Mouse (Mus musculus): ENCODE results near the gene Tbx18.
A peak's percentile ranks its signal among the peaks of the same experiment; 100 is the strongest.

Gene Tbx18

DNA sequence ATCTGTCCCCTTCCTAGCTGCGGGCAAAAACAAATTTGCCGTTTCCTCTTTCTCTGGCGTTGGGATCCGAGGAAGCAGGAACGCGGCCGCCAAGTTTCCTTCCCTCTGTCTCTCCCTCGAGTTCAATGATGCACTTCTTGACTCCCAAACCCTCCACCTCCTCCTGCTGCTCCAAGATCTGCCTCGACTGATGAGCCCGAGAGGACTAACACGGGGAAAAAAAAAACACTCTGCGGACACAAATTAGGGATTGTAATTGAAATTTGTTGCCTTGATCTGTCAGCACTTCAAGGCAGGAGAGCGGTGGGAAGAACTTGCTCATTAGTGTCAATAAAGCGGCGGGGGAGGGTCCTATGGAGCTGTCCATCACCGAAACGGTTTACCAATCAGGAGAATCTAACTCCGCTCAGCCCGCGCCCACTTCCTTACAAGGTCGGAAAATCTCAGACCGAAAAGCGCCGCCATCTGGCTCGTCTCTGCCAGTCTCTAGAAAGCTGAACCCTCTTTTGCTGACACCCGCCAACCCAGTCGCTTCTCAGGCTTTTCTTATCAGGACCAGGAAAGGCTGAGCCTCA, at the start of gene Tbx18:
TSS of gene Tbx18 (minus strand) at position 300 of the 575 bp plus-strand sequence.
- peak; percentile 24 for DNase-seq (ENCODE audit: low spot score)

DNA sequence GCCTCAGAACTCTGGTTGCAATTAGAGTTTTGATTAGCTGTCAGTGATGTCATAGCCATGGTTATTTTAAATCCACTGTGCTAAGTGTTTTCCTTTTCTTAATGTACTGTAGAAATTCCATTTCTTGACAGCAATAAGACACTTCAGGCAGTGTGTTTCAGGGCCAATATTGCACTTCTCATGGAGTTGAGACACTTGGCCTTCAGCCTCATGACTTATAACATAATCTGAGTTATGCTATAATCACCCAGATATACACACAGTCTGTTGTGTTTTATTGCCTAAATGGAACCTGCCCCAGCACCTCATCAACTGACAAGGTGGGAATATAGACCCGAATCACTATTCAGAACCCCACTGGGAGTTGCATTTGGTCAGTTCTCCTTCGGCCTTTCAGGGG, 42.9 kb upstream of the Tbx18 start:
- DNase-seq (ENCODE audit: low spot score) = no peak

- DNase-seq (ENCODE audit: low spot score) = no peak
Measured at GRCm38 (mm10) chr9:87755621-87756020, 24.6 kb upstream of the Tbx18 start.

- no peak for DNase-seq (ENCODE audit: low spot score)
Measured at GRCm38 (mm10) chr9:87741599-87741998, 10.5 kb upstream of the Tbx18 start.

DNA sequence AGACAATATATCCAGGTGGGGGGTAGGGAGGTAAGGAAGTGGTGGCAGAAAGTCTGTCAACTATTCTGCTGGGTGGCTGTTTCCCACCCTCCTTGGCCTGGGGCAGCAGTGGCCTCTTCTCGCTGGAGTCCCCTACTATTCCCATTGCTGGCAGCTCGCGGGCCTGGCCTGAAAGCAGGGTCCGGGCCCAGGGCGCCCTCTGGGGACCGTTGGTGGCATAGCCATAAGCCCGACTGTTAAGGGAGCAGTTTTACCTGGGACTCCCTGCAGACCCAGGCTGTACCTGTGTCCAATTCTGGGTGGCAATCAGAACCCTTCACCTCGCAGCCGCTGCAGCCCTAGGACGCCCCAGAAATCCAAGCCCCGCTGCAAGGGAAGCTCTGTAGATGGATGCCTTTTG, 9.6 kb upstream of the Tbx18 start:
- DNase-seq (ENCODE audit: low spot score) = peak; percentile 10

GRCm38 (mm10) chr9:87740241-87740645, 9.2 kb upstream of the Tbx18 start:
- DNase-seq (ENCODE audit: low spot score) = no peak

GRCm38 (mm10) chr9:87739543-87740161, 8.6 kb upstream of the Tbx18 start:
- no peak for DNase-seq (ENCODE audit: low spot score)

DNA sequence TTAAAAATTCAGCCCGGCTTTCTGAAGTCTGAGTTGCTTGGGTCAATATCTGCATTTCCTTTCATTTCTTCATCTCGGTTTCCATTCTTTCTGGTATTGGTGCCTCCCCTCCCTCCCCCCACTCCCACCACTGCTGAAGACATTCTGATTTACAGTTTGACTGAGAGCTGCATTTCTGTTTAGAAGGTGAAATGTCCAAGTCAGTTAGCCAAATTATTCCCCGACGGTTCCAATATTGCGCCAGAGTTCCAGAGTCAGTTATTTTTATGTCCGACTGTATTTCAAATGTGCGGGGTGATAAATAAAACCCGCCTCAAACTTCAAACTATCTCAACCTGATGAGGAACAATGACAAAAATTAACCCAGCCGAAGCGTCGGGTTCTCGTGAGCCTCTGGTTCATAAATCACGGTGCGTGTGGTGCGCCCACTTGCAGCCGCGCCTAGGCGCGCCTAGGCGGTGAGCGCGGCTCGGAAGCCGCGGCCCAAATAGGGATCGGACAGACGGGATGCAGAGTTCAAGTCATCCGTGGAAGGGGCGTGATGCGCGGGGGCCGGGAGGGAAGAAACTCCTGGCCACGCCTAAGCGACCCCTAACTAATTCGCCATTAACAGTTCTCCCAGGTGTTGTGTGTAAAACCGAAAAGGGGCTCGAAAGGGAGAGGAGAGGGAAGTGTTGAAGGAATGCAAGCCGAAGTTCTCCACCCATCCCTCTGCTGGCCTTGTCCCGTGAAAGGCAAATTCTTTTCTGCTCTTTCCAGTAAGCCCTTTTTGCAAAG, 7.9 kb upstream of the Tbx18 start:
- DNase-seq (ENCODE audit: low spot score) = no peak

DNA sequence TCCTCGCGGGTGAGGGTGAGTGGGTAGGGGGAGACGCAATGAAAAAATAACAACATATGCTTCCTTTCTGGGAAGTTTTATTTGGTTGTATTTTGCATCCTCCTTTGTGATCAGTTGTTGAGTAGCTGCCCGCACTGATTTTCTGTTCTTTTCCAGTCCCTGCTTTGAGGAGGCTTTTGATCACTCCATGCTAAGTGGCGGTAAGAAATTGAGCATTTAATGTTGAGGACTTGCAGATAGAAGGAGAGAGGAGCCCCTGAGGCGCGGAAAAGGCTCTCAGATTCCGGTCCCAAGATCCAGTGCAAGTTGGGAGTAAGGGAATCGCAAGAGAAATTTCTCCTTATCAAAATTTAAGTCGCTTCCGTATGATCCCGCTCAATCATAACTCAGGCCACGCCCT, 7.1 kb upstream of the Tbx18 start:
- no peak for DNase-seq (ENCODE audit: low spot score)

- no peak for DNase-seq (ENCODE audit: low spot score)
Measured at GRCm38 (mm10) chr9:87737271-87737670, 6.2 kb upstream of the Tbx18 start.

DNA sequence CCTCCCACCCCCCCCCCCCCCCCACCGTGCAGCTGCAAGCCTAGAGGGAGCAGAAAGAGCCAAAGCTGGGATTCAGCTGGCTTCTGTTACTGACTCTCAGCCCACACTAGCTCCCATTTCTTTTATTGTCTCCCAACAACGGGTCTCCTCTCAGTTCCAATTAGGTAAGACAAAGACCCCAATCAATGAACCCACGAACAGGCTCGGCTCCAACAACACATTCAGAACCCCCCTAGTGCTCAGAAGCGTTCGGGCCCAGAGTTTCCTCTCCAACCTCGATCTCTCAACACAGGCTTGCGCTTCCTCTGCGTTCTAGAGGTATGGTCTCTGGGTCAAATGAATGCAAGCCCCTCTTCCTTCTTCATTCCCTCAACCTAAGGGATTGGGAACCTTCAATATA, 4.0 kb upstream of the Tbx18 start:
- DNase-seq (ENCODE audit: low spot score) = no peak

- DNase-seq (ENCODE audit: low spot score) = no peak
Measured at GRCm38 (mm10) chr9:87734631-87735030, 3.6 kb upstream of the Tbx18 start.

DNA sequence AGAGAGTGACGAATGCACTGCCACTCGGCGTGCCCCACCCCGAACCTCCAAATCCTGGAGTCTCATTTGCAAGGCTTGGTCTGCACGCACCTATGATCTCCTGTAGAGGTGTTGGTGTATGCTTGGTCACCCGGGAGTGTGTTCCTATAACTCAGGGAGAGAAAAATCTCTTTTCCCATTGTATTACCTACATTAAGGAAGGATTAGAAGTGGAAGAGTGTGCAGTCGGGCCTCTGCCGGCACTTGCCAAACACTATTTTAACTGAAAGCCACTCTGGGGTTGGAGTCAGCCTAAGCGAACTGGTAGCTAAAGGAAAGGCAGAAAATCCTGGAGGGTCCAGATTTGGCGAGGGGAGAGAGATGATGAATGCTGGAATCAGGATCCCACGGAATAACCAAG, 2.7 kb upstream of the Tbx18 start:
- DNase-seq (ENCODE audit: low spot score) = no peak

GRCm38 (mm10) chr9:87733236-87733630, 2.2 kb upstream of the Tbx18 start:
- no peak for DNase-seq (ENCODE audit: low spot score)

GRCm38 (mm10) chr9:87732416-87733235, 1.6 kb upstream of the Tbx18 start:
- DNase-seq (ENCODE audit: low spot score) = no peak

GRCm38 (mm10) chr9:87730271-87730960, 644 bp downstream of the Tbx18 start:
- DNase-seq (ENCODE audit: low spot score) = no peak

GRCm38 (mm10) chr9:87729316-87730270, 1.5 kb downstream of the Tbx18 start:
- DNase-seq (ENCODE audit: low spot score) = no peak

GRCm38 (mm10) chr9:87728107-87728506, 3.0 kb downstream of the Tbx18 start:
- DNase-seq (ENCODE audit: low spot score) = no peak

GRCm38 (mm10) chr9:87727155-87727953, 3.7 kb downstream of the Tbx18 start:
- no peak for DNase-seq (ENCODE audit: low spot score)

DNA sequence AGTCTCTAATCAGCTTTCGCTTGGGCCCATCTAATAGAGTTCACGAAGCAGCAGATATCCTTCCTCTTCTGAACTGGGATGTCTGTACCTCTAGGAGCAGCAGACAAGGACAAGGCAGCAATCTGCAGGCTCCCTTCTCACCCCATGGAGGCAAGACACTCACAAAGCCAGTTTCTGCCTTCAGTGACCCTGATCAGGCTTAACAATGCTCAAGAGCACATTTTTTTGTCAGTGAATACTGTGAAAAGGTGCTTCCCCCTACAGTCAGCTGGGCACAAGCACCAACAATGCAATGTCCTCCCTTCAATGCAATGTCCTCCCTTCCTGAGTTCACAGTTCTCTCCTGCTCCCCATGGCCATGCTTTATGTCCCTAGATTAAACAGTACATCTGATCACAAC, 9.3 kb downstream of the Tbx18 start:
- DNase-seq (ENCODE audit: low spot score) = no peak

Data from lung, postnatal 25 days (tissue).